Mouse (Mus musculus) forebrain, embryonic 14.5 days (tissue): ENCODE data around the gene Atxn2l. TPM values are rescaled to one million over a fixed set of nuclear protein-coding genes. Genes with fewer than 3 reads are reported as not detected.

Experiments
- ATAC-seq: fragments of 200-750 bp; cut with Nextera tagmentation; 2 replicates; pipeline ENCODE4 v1.8.0; 2017; ENCODE audit warnings: mild to moderate bottlenecking, moderate library complexity
- DNase-seq: peaks from one replicate; pipeline ENCODE4 v3.0.0-alpha.2; 2015; ENCODE audit warnings: low spot score
- H3K27ac ChIP-seq: fragments of 300-500 bp; sonication (generic); 2 replicates; pipeline ENCODE4 v1.5.1; 2014; ENCODE audit warnings: low read depth, mild to moderate bottlenecking, control low read depth, low read length, moderate library complexity
- H3K27me3 ChIP-seq: fragments of 300-500 bp; sonication (generic); replicated peaks from 2 replicates; pipeline ENCODE4 v1.6.1; 2014; ENCODE audit warnings: low read length, control low read depth, mixed read lengths; ENCODE audit not compliant: control insufficient read depth, insufficient read depth
- H3K36me3 ChIP-seq: fragments of 300-500 bp; sonication (generic); 2 replicates; pipeline ENCODE4 v1.6.1; 2014; ENCODE audit warnings: low read length, control low read depth; ENCODE audit not compliant: control insufficient read depth, insufficient read depth
- H3K4me1 ChIP-seq: fragments of 300-500 bp; sonication (generic); 2 replicates; pipeline ENCODE4 v1.6.1; 2014; ENCODE audit warnings: antibody characterized with exemption, low read length, control low read depth; ENCODE audit not compliant: control insufficient read depth, insufficient read depth
- H3K4me2 ChIP-seq: fragments of 300-500 bp; sonication (generic); 2 replicates; pipeline ENCODE4 v1.6.1; 2014; ENCODE audit warnings: mild to moderate bottlenecking, control low read depth, low read length
- H3K4me3 ChIP-seq: fragments of 300-500 bp; sonication (generic); 2 replicates; pipeline ENCODE4 v1.5.1; 2014; ENCODE audit warnings: low read depth, low read length, control low read depth
- H3K9ac ChIP-seq: fragments of 300-500 bp; sonication (generic); 2 replicates; pipeline ENCODE4 v1.6.1; 2014; ENCODE audit warnings: mild to moderate bottlenecking, low read length, control low read depth, moderate library complexity
- H3K9me3 ChIP-seq: fragments of 300-500 bp; sonication (generic); replicated peaks from 2 replicates; pipeline ENCODE4 v1.6.1; 2016; ENCODE audit warnings: low read length, control low read depth, mixed read lengths; ENCODE audit not compliant: control insufficient read depth
- WGBS: fragments of 180-500 bp; shearing (Covaris S2); extraction: QIAGEN DNeasy Blood & Tissue Kit; methylation state at CpG from one replicate; pipeline ENCODE4 v1.1.7; 2014; 5-methylcytosine and 5-hydroxymethylcytosine counted together
- polyA plus RNA-seq: library from polyadenylated mRNA; unstranded; fragments of >200 nt; fragmentation: Nextera tagmentation; extraction: Ambion mirVana; gene quantifications from 2 replicates; pipeline ENCODE4 v1.2.1, GENCODE M21; 2014

The Atxn2l gene
- polyA plus RNA-seq, 1 experiment from 2014 or later, result 36.5 TPM

DNA sequence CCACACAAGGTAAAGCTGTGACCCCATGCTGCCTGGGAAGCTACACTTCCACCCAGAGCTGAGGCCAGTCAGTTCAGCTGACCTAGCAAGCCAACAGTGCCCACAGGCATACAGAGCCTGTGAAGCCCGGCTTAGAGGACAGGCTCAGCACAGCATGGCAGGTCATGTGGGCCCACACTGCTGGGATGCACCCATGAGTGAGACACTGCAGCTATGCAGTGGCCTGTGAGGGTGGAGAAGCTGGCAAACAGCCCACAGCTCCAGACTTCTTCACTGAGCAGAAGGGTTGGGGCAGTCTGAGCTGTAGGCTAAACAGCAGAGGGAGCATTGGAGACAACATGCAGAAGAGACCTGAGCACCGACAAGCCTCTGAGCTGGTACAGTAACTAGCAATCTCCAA is 16.3 kb upstream of the Atxn2l start:
- Histone ChIP-seq H3K4me2 (no peak overlapping the region), H3K9me3 (no peaks in the 10 kb centered on the region), H3K36me3 (no peaks in the 10 kb centered on the region), H3K27me3 (no peaks in the 10 kb centered on the region), H3K4me1 (no peaks in the 10 kb centered on the region), H3K4me3 (no peak overlapping the region), H3K9ac (no peak overlapping the region), H3K27ac (no peak overlapping the region)
- ATAC-seq (no peak), DNase-seq (no peak)
- WGBS, result 75% methylated on average over 2 of the region's 2 CpGs

GRCm38 (mm10) chr7:126518261-126518941 is 15.2 kb upstream of the Atxn2l start:
- Histone ChIP-seq H3K4me1 (no peaks in the 10 kb centered on the region), H3K4me3 (no peak overlapping the region), H3K9ac (no peak overlapping the region), H3K36me3 (no peaks in the 10 kb centered on the region), H3K9me3 (no peaks in the 10 kb centered on the region), H3K27ac (no peak overlapping the region), H3K27me3 (no peaks in the 10 kb centered on the region), H3K4me2 (no peak overlapping the region)
- DNase-seq, result no peak
- 82% methylated on average over 5 of the region's 5 CpGs for WGBS
- no peak for ATAC-seq

- Histone ChIP-seq H3K27ac (no peak overlapping the region), H3K4me2 (no peak overlapping the region), H3K9me3 (no peaks in the 10 kb centered on the region), H3K4me1 (no peaks in the 10 kb centered on the region), H3K27me3 (no peaks in the 10 kb centered on the region), H3K9ac (no peak overlapping the region), H3K4me3 (no peak overlapping the region), H3K36me3 (no peaks in the 10 kb centered on the region)
- ATAC-seq (no peak), DNase-seq (no peak)
- WGBS, result 83% methylated on average over 3 of the region's 3 CpGs
Measured at GRCm38 (mm10) chr7:126511287-126511686, 8.1 kb upstream of the Atxn2l start.

- Histone ChIP-seq H3K27me3 (no peaks in the 10 kb centered on the region), H3K9ac (no peak overlapping the region), H3K36me3 (no peaks in the 10 kb centered on the region), H3K4me2 (no peak overlapping the region), H3K27ac (no peak overlapping the region), H3K4me1 (peaks cover 3% of the 10 kb centered on the region), H3K4me3 (no peak overlapping the region), H3K9me3 (no peaks in the 10 kb centered on the region)
- DNase-seq (no peak), ATAC-seq (no peak)
- WGBS, result 90% methylated on average over 8 of the region's 8 CpGs
Measured at GRCm38 (mm10) chr7:126507126-126507778, 4.0 kb upstream of the Atxn2l start.

GRCm38 (mm10) chr7:126504913-126505312 is 1.7 kb upstream of the Atxn2l start:
- Histone ChIP-seq H3K4me1 (peaks cover 11% of the 10 kb centered on the region), H3K9me3 (no peaks in the 10 kb centered on the region), H3K4me3 (no peak overlapping the region), H3K36me3 (peaks cover 14% of the 10 kb centered on the region), H3K27me3 (no peaks in the 10 kb centered on the region), H3K9ac (no peak overlapping the region), H3K4me2 (no peak overlapping the region), H3K27ac (no peak overlapping the region)
- ATAC-seq, result no peak
- DNase-seq, result no peak
- WGBS, result 90% methylated on average over 2 of the region's 2 CpGs

- Histone ChIP-seq H3K4me3 (peak overlapping the region; percentile 100), H3K27ac (peak overlapping the region; percentile 98), H3K36me3 (peaks cover 35% of the 10 kb centered on the region), H3K4me2 (peak overlapping the region; percentile 67), H3K27me3 (no peaks in the 10 kb centered on the region), H3K9me3 (no peaks in the 10 kb centered on the region), H3K4me1 (peaks cover 11% of the 10 kb centered on the region), H3K9ac (peak overlapping the region; percentile 99)
- ATAC-seq, result no peak
- DNase-seq, result no peak
- WGBS, result under 1% methylated on average over 40 of the region's 40 CpGs
Measured at GRCm38 (mm10) chr7:126502751-126503150, 486 bp downstream of the Atxn2l start.

GRCm38 (mm10) chr7:126502023-126502741 is 1.1 kb downstream of the Atxn2l start:
- Histone ChIP-seq H3K4me2 (peak overlapping the region; percentile 67), H3K27ac (peak overlapping the region; percentile 98), H3K9me3 (no peaks in the 10 kb centered on the region), H3K27me3 (no peaks in the 10 kb centered on the region), H3K9ac (peak overlapping the region; percentile 99), H3K4me3 (peak overlapping the region; percentile 100), H3K36me3 (peaks cover 41% of the 10 kb centered on the region), H3K4me1 (peaks cover 11% of the 10 kb centered on the region)
- ATAC-seq, result peak; percentile 88
- under 1% methylated on average over 54 of the region's 57 CpGs for WGBS
- DNase-seq, result peak; percentile 98

DNA sequence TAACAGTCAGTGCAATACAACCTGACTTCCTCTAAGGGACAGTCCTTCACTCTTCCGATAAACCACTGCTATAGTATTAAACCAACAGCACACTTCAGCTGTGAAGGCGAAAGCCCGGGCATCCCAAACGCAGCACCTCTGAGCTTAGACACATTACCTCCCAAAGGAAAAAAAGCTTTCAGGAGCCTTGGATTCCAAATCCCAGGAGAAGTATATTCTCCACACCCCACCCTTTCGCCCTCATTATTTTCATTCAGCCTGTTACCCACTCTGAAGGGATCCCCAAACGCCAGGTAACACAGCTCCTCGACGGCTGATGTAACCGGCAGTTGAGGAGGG is 1.6 kb downstream of the Atxn2l start:
- Histone ChIP-seq H3K9me3 (no peaks in the 10 kb centered on the region), H3K27ac (peak overlapping the region; percentile 98), H3K4me1 (peaks cover 11% of the 10 kb centered on the region), H3K4me3 (peak overlapping the region; percentile 100), H3K4me2 (peak overlapping the region; percentile 67), H3K27me3 (no peaks in the 10 kb centered on the region), H3K36me3 (peaks cover 46% of the 10 kb centered on the region), H3K9ac (peak overlapping the region; percentile 99)
- ATAC-seq (no peak), DNase-seq (no peak)
- 4% methylated on average over 9 of the region's 9 CpGs for WGBS

- Histone ChIP-seq H3K4me3 (no peak overlapping the region), H3K4me1 (peaks cover 11% of the 10 kb centered on the region), H3K36me3 (peaks cover 69% of the 10 kb centered on the region), H3K9ac (no peak overlapping the region), H3K27me3 (no peaks in the 10 kb centered on the region), H3K27ac (no peak overlapping the region), H3K9me3 (no peaks in the 10 kb centered on the region), H3K4me2 (no peak overlapping the region)
- ATAC-seq (no peak), DNase-seq (no peak)
- 93% methylated on average over 7 of the region's 7 CpGs for WGBS
Measured at GRCm38 (mm10) chr7:126499416-126499815, 3.8 kb downstream of the Atxn2l start.
